Mouse (Mus musculus): ENCODE results near the gene Lst1. TPM values are rescaled to one million over a fixed set of nuclear protein-coding genes. Genes with fewer than 3 reads are reported as not detected.
A peak's percentile ranks its signal among the peaks of the same experiment; 100 is the strongest.
"Not testable (repeated sequence)": the region's sequence is repeated elsewhere in the genome, so short reads cannot be mapped to it uniquely, and the experiment has no call there.

The Lst1 gene
- total RNA-seq (2015), result 65.2 and 70.1 TPM in 2 replicates
- total RNA-seq (2017), result 47.2 and 99.6 TPM in 2 replicates

DNA sequence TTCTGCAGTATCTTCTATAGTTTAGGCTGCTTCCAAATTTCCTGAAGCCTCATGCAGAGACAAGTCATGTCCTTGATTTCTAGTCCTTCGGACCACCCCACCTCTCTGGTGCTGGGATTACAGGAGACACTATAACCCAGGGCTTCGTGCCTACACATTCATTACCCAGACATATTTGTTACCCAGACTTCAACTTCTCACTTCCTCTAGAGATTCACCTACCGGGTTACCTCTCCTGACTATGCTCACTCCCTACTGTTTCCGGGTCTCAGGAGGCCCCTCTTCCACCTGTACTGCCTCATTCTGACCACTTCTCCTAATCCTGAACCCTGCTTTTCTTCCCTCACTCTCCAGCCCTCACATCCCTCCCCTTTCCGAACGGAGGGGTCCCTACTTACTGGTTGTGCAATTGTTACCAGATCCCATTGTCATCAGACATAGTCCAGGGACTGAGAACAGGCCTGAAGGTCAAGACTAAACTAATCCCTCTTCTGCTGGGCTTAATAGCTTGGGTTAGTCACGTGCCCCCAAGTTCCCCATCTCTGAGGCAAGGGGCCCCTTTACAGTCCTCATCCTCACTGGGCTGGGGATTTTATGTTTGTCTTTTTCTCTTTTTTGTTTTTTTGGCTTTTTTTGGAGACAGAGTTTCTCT is at the start of gene Lst1:
Lst1 (minus strand) TSS at position 481 of the 652 bp plus-strand sequence.
- peak; percentile 32 for ATAC-seq (replicated peaks; ENCODE audit: poor library complexity)

GRCm38 (mm10) chr17:35237504-35237903 is 49.3 kb upstream of the Lst1 start:
- ATAC-seq (replicated peaks; ENCODE audit: poor library complexity), result no peak

GRCm38 (mm10) chr17:35236996-35237395 is 48.8 kb upstream of the Lst1 start:
- no peak for ATAC-seq (replicated peaks; ENCODE audit: poor library complexity)

DNA sequence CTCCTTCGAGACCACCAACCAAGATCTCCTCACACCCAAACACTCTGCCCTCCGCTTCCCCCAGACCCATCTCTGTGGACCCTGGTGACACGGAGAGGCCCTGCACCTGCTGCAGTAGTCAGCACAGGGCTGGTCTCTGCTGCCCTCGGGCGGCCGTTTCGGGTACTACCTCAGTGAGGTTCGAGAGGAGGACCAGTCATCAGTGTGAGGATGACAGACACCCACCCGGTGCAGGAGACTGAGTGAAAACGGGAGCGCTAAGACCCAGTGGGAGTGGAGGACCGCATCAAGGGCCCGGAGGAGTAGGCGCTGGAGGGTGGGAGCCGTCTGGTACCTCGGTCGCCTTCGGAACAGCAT is 48.1 kb upstream of the Lst1 start:
- ATAC-seq (replicated peaks; ENCODE audit: poor library complexity), result peak; percentile 72

DNA sequence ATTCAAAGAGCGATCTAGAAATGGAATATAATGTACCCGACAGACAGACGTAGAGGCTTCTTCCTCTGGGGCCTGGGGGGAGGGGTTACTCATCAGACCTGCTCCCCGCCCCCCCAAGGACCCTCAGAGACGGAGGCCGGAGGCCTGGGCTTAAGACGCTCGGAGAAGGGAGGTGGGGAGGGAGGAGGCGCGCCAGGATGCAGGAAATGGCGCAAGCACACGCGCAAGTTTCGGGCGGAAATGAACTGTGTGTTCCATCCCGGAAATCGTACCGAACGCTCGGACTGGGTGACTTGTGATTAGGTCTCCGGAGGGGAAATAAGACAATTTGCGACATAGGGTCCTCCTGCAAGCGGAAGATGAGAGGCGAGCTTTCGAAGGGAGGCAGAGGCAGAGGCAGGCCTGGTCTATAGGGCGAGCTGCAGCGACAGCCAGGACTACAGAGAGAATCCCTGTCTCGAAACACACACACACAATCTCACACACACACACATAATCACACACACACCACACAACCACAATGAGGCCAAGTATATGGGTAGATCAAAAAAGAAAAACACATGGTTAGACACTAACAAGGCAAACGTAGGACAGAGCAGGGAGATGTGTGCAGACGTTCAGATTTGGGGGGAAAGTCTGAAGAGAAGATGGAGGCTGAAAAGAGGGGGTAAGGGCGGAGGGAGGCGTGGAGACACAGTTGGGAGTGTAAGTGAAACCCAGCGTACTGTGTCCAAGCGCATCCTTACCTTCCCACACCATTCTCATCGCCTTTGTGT is 47.6 kb upstream of the Lst1 start, which contains the start of gene Nfkbil1:
Nfkbil1 (minus strand) TSS at position 179 of the 776 bp plus-strand sequence.
- peak; percentile 69 for ATAC-seq (replicated peaks; ENCODE audit: poor library complexity)

- ATAC-seq (replicated peaks; ENCODE audit: poor library complexity), result no peak
Observed at GRCm38 (mm10) chr17:35234903-35235302, 46.7 kb upstream of the Lst1 start.

DNA sequence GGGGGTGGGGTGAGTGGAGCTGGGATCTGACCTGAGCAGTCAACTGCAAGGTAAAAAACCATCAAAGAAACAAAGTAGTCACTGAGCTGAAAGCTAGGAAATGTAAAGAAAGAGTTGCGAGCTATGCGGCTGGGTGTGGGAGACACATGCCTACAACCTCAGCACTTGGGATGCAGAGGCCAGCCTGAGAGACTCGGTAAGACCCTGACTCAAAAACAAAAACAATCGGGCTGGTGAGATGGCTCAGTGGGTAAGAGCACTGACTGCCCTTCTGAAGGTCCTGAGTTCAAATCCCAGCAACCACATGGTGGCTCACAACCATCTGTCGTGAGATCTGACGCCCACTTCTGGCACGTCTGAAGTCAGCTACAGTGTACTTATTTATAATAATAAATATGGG is 45.9 kb upstream of the Lst1 start:
- not testable (repeated sequence) for ATAC-seq (replicated peaks; ENCODE audit: poor library complexity)

DNA sequence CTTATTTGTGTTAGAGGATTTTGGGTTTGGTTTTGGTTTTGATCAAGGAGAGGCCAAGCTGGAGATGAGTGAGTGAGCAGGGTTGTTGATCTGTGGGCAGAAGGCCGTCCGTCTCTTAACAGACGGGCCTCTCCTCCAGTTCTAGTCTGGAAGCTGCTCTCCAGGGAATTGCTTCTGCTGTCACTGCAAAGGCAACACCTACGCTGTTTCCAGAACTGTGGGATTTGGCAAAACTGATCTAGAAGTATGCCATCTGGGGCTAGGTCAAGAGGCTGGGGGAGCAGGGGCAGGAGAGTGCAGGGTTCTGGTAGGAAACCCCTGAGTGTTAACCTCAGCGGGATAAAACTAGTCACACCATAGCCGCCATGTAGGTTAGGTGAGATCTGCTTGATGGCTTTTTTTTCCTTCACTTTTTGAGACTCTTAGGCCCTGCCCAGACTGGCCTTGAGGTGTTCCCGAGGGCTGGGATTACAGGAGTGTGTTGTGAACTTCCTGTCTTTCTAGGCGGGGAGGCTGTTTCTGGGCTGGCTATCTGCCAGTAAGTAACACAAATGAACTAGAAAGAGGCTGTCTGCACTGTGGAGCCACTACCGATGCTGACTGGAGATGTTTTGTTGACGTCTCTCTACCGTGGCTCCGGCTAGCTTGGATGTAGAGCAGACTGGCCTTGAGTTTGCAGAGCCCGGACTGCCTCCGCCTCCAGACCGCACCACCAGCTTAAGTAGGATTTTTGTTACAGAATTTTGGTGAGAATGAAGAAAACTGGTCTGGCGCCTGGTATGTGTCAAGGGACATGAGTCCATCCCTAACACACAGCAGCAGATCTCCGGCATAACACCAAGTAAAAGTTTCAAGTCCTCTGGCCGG is 45.1 kb upstream of the Lst1 start, which contains the start of gene Atp6v1g2:
Atp6v1g2 (plus strand) TSS at position 547 of the 867 bp plus-strand sequence.
- no peak for ATAC-seq (replicated peaks; ENCODE audit: poor library complexity)

DNA sequence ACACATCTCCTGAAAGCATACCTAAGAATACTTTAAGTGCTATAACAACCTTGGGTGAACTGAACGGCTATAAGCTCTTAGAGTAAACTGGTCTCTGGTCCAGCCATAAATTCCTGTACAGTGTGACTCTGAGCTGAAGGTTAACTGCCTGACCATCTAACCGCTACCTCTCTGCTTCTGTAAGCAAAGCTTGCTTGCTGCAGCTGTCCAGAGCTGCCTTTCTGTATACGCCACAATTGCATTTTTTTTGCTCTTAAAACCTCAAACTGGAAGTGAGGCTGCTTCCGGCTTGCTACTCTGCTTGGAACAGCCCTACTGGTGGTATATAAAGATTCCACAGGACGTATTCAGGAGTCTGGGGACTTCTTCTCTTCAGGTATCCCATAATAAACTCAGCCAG is 44.4 kb upstream of the Lst1 start:
- ATAC-seq (replicated peaks; ENCODE audit: poor library complexity), result no peak

DNA sequence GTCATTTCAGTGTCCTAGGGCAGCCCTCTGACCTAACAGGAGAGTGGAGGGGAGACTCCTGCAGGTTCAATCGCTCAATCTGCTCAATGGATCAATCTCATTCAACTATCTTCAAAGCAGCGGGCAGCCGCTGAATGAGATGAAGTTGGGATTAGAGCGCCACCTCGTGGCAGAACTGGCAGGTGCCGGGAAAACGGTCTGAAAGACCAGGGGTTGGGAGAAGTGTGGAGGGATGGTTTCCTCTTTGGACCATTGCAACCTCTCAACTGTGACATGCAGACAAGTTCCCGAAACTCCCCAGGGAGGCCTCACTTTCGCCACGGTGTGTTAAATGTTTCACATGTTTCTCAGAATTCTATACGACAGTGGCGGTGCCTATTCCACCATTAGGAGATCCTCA is 43.8 kb upstream of the Lst1 start:
- ATAC-seq (replicated peaks; ENCODE audit: poor library complexity), result peak; percentile 32

- ATAC-seq (replicated peaks; ENCODE audit: poor library complexity), result peak; percentile 32
Observed at GRCm38 (mm10) chr17:35231022-35231421, 42.8 kb upstream of the Lst1 start.

- ATAC-seq (replicated peaks; ENCODE audit: poor library complexity), result no peak
Observed at GRCm38 (mm10) chr17:35226561-35227046, 38.4 kb upstream of the Lst1 start.

DNA sequence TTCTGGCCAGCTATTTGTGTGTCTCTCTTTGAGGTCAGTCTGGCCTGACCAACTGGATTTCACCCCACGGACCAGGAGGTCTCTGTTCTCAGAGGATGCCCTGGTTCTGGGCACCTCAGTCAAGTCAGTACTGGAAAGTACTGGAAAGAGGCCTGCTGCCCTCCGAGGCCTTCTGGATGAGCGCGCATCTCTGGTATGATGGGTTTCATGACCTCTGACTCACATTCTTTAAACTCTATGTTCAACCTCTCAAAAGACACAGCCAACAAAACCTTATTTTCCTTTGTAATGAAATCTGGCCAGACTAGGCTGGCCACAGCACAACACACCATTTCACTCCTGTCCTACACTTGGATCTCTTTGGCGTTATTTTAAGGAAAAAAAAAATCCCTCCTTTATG is 37.2 kb upstream of the Lst1 start:
- no peak for ATAC-seq (replicated peaks; ENCODE audit: poor library complexity)

DNA sequence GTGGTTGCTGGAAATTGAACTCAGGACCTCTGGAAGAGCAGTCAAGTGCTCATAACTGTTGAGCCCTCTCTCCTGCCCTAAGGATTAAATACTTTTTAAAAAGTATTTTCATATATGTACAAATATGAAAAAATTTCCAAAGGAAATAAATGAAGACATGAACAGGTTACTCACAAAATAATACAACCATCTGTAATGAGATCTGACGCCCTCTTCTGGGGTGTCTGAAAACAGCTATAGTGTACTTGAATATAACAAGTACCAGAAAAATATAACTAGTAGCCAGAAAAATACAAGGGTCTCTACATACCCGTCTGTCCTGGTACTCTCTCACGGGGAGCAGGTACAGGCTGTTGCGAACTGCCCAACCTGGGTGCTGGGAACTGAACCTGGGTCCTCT is 36.4 kb upstream of the Lst1 start:
- ATAC-seq (replicated peaks; ENCODE audit: poor library complexity), result no peak

- peak; percentile 49 for ATAC-seq (replicated peaks; ENCODE audit: poor library complexity)
Observed at GRCm38 (mm10) chr17:35222299-35222698, 34.1 kb upstream of the Lst1 start.

GRCm38 (mm10) chr17:35220156-35220952 is 32.1 kb upstream of the Lst1 start, which contains the start of gene Gm16181:
Gene Gm16181, plus strand, starts transcription at chr17:35220834.
- peak; percentile 12; the same call in 1 of the 2 replicates for ATAC-seq (replicated peaks; ENCODE audit: poor library complexity)

- ATAC-seq (replicated peaks; ENCODE audit: poor library complexity), result peak; percentile 71
Observed at GRCm38 (mm10) chr17:35219601-35220041, 31.4 kb upstream of the Lst1 start.

GRCm38 (mm10) chr17:35218516-35219193 is 30.4 kb upstream of the Lst1 start:
- ATAC-seq (replicated peaks; ENCODE audit: poor library complexity), result peak; percentile 38

- ATAC-seq (replicated peaks; ENCODE audit: poor library complexity), result no peak
Observed at GRCm38 (mm10) chr17:35213071-35213470, 24.8 kb upstream of the Lst1 start.

Data from megakaryocyte progenitor cell, adult 5-6 weeks (primary cell).